Mouse (Mus musculus) embryonic facial prominence, embryonic 12.5 days (tissue): ENCODE data around the gene Ggn. TPM values are rescaled to one million over a fixed set of nuclear protein-coding genes. Genes with fewer than 3 reads are reported as not detected.
"Not testable (repeated sequence)": the region's sequence is repeated elsewhere in the genome, so short reads cannot be mapped to it uniquely, and the experiment has no call there.

Experiments
- ATAC-seq: fragments of 200-750 bp; cut with Nextera tagmentation; 2 replicates; pipeline ENCODE4 v1.8.0; 2017; ENCODE audit not compliant: insufficient number of reproducible peaks, insufficient read depth, low FRiP score, low TSS enrichment
- H3K27ac ChIP-seq: fragments of 300-500 bp; sonication (generic); 2 replicates; pipeline ENCODE4 v1.5.1; 2016; ENCODE audit warnings: mild to moderate bottlenecking
- H3K27me3 ChIP-seq: fragments of 300-500 bp; sonication (generic); 2 replicates; pipeline ENCODE4 v1.6.1; 2016; ENCODE audit warnings: mild to moderate bottlenecking, moderate library complexity
- H3K36me3 ChIP-seq: fragments of 300-500 bp; sonication (generic); 2 replicates; pipeline ENCODE4 v1.6.1; 2016; ENCODE audit warnings: mild to moderate bottlenecking
- H3K4me1 ChIP-seq: fragments of 300-500 bp; sonication (generic); 2 replicates; pipeline ENCODE4 v1.6.1; 2016
- H3K4me2 ChIP-seq: fragments of 300-500 bp; sonication (generic); replicated peaks from 2 replicates; pipeline ENCODE4 v1.6.1; 2016; ENCODE audit warnings: mild to moderate bottlenecking, moderate library complexity
- H3K4me3 ChIP-seq: fragments of 300-500 bp; sonication (generic); 2 replicates; pipeline ENCODE4 v1.5.1; 2016; ENCODE audit warnings: mild to moderate bottlenecking
- H3K9ac ChIP-seq: fragments of 300-500 bp; sonication (generic); 2 replicates; pipeline ENCODE4 v1.6.1; 2016; ENCODE audit warnings: mild to moderate bottlenecking, moderate library complexity
- H3K9me3 ChIP-seq: fragments of 300-500 bp; sonication (generic); 2 replicates; pipeline ENCODE4 v1.6.1; 2016; ENCODE audit warnings: mild to moderate bottlenecking, moderate library complexity
- WGBS: fragments of 180-500 bp; shearing (Covaris S2); methylation state at CpG from one replicate; pipeline ENCODE4 v1.1.7; 2016; 5-methylcytosine and 5-hydroxymethylcytosine counted together
- polyA plus RNA-seq: library from polyadenylated mRNA; unstranded; fragments of >200 nt; fragmentation: Nextera tagmentation; extraction: Ambion mirVana; gene quantifications from 2 replicates; pipeline ENCODE4 v1.2.1, GENCODE M21; 2016

Gene Ggn
- polyA plus RNA-seq, result 0.59 and 0.78 TPM in 2 replicates

DNA sequence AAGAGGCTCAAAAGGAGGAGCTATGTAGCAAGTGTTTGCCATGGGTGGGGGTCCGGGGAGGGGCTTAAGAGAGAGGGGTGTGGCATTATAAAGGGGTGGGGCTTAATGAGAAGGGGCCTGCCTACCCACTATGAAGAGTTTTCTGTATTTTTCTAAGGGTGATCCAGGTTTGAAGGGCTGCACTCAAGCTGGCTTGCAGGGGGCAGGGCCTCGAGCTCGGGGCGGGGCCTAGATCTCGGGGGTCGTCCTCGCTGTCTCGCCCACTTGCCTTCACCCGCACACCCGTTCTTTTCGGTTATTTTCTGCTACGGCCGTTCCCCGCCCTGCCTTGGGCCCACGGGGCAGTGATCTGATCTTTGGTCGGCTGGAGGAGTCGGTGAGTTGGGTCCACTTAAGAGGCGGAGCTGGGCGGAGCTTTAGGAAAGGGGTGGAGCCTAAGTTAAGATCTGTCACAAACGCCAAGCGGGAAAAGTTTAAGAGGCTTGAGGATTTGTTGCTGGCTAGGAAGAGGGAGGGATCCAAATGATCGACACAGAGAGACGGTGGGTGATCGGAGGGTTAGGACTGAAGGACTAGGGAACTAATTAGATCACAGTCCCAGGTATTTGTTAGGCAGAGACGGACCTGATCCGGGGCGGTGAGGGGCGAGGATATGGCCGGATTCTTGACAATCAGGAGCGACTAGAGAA, at the start of gene Ggn, which contains the start of gene Spred3:
Gene Ggn (plus strand): TSS at position 145 of the 689 bp plus-strand sequence.
Gene Spred3 (minus strand): TSS at position 346 of the 689 bp plus-strand sequence.
- WGBS, result 2% methylated on average over 30 of the region's 30 CpGs
- Histone ChIP-seq H3K4me2 (peak within 1 kb of the TSS; percentile 83), H3K4me3 (peak within 1 kb of the TSS; percentile 73), H3K27ac (peak within 1 kb of the TSS; percentile 80), H3K36me3 (peaks cover 26% of the 10 kb centered on the region), H3K9ac (peak within 1 kb of the TSS; percentile 59), H3K4me1 (peaks cover 29% of the 10 kb centered on the region), H3K9me3 (no peaks in the 10 kb centered on the region), H3K27me3 (peaks cover 52% of the 10 kb centered on the region)
- ATAC-seq, result peak; percentile 48

DNA sequence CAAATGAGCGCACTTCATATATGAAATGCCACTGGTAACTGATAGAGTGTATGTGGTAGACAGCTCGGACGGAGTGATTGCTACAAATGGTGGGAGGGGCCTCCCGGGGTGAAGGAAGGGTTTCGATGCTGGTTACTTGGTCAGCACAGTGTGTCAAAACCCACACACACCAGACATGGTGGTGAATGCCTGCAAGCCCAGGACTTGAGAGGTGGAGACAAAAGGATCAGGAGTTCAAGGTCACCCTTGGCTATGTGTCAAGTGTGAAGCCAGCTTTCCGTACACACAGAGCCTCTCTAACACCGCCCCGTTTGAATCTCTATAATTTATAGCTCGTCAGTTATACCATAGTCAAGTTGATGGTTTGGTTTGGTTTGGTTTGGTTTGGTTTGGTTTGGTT, 47.2 kb upstream of the Ggn start:
- Histone ChIP-seq H3K27me3 (0 out of 2 replicates have a peak, but pooled peaks cover 2% of the 10 kb centered on the region), H3K27ac (no peak overlapping the region), H3K4me2 (no peak overlapping the region), H3K9ac (no peak overlapping the region), H3K4me3 (no peak overlapping the region), H3K9me3 (no peaks in the 10 kb centered on the region), H3K36me3 (no peaks in the 10 kb centered on the region), H3K4me1 (peaks cover 10% of the 10 kb centered on the region; the same call in 1 of the 2 replicates)
- 88% methylated on average over 9 of the region's 9 CpGs for WGBS
- ATAC-seq, result no peak

DNA sequence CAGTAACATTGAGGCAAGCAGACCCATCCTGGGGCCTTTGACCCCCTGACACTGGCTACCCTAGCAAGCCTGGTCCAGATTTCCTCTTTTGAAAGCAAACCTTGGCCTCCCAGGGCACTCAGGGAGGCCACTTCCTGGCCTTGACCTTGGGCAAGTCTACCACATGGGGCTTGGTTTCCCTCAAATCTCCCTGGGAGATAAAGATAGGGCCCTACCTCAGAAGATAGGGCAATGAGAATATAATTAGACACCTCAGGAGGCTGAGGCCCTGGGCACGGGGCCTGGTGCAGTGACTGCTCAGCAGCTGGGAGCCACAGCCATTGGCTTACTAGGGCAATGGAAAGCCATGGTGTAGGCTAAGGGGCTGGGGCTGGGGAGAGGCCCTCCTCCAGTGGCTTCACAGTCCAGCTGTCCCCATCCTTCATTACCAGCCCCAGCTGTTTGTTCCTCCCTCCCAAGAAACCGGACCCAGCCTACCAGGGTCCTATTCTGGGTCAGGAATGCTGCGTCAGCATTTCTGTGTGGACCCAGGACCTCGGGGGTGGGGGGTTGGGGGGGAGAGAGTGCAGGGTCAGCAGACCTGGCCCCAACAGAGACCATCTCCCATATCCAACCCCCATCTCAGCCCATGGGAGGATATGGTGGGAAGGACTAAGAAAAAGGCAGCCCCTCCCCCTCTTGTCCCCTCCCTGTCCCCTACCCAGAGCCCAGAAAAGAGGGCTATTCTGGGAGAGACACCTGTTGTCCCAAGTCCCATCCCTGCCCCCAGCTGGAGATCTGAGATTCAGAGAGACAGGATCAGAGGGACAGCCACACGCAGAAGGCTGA, 46.3 kb upstream of the Ggn start:
- ATAC-seq, result peak; percentile 83
- WGBS, result 50% methylated on average over 5 of the region's 5 CpGs
- H3K9me3 ChIP-seq, result no peaks in the 10 kb centered on the region
- H3K27ac ChIP-seq, result no peak overlapping the region
- no peaks in the 10 kb centered on the region for H3K36me3 ChIP-seq
- H3K9ac ChIP-seq, result no peak overlapping the region; the same call in 1 of the 2 replicates
- H3K4me2 ChIP-seq, result peak overlapping the region; percentile 82
- peaks cover 10% of the 10 kb centered on the region; the same call in 1 of the 2 replicates for H3K4me1 ChIP-seq
- H3K27me3 ChIP-seq, result 0 out of 2 replicates have a peak, but pooled peaks cover 2% of the 10 kb centered on the region
- 0 out of 2 replicates have a peak overlapping the region, but pooled peaks have one; percentile 47 for H3K4me3 ChIP-seq

DNA sequence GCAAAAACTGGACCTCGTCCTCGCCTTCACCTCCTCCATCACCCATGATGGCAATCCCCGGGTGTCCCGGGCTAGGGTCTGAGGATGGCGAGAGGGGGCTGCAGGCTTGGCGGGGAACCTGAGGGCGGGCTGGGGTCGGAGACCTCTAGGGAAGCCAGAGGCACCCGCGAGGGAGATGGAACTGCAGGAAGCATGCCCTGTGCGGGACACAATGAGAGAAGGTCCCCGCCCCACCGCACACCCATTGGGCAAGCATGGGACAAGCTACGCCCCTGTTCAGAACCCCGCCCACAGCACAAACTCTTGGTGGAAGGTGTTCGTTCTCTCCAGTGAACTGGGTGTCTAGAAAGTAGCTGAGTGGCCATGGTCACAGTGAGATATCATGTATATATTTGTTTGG, 45.0 kb upstream of the Ggn start, which contains the start of gene Ryr1:
Gene Ryr1 (minus strand): TSS at position 210 of the 400 bp plus-strand sequence.
- under 1% methylated on average over 16 of the region's 16 CpGs for WGBS
- no peaks in the 10 kb centered on the region for H3K36me3 ChIP-seq
- peak; percentile 83 for ATAC-seq
- H3K9ac ChIP-seq, result peak within 1 kb of the TSS; percentile 56
- H3K27me3 ChIP-seq, result 0 out of 2 replicates have a peak, but pooled peaks cover 2% of the 10 kb centered on the region
- H3K9me3 ChIP-seq, result no peaks in the 10 kb centered on the region
- peaks cover 10% of the 10 kb centered on the region; the same call in 1 of the 2 replicates for H3K4me1 ChIP-seq
- peak within 1 kb of the TSS; percentile 47 for H3K4me3 ChIP-seq
- H3K4me2 ChIP-seq, result peak within 1 kb of the TSS; percentile 82
- no peak within 1 kb of the TSS for H3K27ac ChIP-seq

DNA sequence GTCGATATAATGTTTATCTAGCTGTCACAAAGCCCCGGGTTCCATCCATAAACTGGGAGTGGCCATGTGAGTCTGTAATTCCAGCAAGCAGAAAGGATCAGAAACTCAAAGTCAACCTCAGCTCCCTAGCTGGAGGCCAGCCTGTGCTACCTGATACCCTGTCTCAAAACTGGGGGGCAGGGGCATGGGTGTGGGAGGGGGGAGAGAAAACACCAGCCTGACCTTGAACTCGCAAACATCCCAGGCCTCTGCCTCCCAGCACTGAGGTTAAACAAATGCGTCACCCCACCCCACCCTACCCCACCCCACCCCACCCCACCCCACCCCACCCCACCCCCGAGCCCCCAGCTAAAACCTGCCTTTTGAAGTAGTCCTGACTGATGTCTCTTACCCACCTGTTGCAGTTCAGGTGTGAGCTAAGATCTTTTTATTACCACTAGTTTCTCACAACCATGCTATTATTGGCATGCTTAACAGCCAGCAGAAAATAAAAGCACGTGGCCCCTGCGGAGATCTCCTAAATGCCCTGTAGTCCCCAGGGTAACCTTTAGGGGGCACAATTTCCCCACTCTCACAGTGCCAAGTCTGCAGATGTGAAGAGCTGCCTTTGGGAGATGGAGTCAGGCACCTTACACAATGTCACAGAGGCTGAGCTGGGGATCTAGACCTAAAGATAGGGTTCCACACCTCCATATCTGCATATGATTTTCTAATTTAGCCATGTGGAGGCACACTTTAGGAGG, 43.7 kb upstream of the Ggn start:
- WGBS, result 25% methylated on average over 7 of the region's 7 CpGs
- no peak for ATAC-seq
- Histone ChIP-seq H3K36me3 (no peaks in the 10 kb centered on the region), H3K9me3 (no peaks in the 10 kb centered on the region), H3K4me3 (no peak overlapping the region), H3K4me2 (no peak overlapping the region), H3K9ac (no peak overlapping the region), H3K27me3 (0 out of 2 replicates have a peak, but pooled peaks cover 2% of the 10 kb centered on the region), H3K27ac (no peak overlapping the region), H3K4me1 (peaks cover 10% of the 10 kb centered on the region; the same call in 1 of the 2 replicates)

DNA sequence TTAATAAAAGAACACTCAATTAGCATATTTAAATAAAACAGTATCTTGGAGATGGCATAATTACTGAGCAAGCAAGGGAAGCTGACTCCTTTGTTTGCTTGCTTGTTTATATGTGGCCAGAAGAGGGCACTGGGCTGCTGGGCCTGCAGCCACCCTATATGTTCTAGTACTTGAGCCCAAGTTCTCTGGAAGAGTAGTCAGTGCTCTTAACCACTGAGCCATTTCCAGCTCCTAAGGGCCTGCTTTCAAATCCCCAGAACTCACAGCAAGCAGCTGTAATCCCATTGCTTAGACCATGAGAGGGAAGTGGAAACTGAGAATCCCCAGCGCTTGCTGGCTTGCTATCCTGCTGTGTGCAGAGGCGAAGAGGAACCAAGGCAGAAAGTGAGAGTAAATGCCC, 41.3 kb upstream of the Ggn start:
- no peaks in the 10 kb centered on the region for H3K9me3 ChIP-seq
- no peak overlapping the region for H3K4me2 ChIP-seq
- no peak overlapping the region for H3K27ac ChIP-seq
- WGBS, result 45% methylated on average over 2 of the region's 2 CpGs
- H3K9ac ChIP-seq, result no peak overlapping the region
- H3K4me3 ChIP-seq, result no peak overlapping the region
- ATAC-seq, result no peak
- H3K27me3 ChIP-seq, result 0 out of 2 replicates have a peak, but pooled peaks cover 2% of the 10 kb centered on the region
- no peaks in the 10 kb centered on the region for H3K36me3 ChIP-seq
- peaks cover 10% of the 10 kb centered on the region; the same call in 1 of the 2 replicates for H3K4me1 ChIP-seq

DNA sequence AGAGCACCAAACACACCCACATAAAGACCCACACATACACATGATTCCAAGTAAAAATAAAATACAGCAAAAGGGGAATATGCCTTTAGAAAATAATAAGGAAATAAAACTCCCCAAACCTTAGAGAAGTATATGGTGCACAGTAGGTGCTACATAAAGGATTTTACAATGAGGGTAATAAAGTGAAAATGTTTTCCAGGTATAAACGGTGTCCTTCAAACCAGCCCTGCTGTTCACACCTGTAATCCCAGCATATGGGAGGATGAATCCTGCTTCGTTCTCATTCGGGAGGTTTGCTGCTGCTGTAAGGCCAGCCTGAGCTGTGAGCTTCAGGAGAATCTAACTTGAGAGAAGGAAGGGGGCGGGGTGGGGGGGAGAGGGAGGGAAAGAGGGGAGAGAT, 35.8 kb upstream of the Ggn start:
- peaks cover 8% of the 10 kb centered on the region; the same call in 1 of the 2 replicates for H3K4me1 ChIP-seq
- H3K4me2 ChIP-seq, result peak overlapping the region; percentile 74
- H3K27ac ChIP-seq, result no peak overlapping the region
- H3K36me3 ChIP-seq, result no peaks in the 10 kb centered on the region
- peak overlapping the region; percentile 34 for H3K4me3 ChIP-seq
- no peaks in the 10 kb centered on the region; the same call in 1 of the 2 replicates for H3K27me3 ChIP-seq
- peak overlapping the region; percentile 56 for H3K9ac ChIP-seq
- no peak for ATAC-seq
- H3K9me3 ChIP-seq, result no peaks in the 10 kb centered on the region
- 6% methylated on average over 3 of the region's 4 CpGs for WGBS

DNA sequence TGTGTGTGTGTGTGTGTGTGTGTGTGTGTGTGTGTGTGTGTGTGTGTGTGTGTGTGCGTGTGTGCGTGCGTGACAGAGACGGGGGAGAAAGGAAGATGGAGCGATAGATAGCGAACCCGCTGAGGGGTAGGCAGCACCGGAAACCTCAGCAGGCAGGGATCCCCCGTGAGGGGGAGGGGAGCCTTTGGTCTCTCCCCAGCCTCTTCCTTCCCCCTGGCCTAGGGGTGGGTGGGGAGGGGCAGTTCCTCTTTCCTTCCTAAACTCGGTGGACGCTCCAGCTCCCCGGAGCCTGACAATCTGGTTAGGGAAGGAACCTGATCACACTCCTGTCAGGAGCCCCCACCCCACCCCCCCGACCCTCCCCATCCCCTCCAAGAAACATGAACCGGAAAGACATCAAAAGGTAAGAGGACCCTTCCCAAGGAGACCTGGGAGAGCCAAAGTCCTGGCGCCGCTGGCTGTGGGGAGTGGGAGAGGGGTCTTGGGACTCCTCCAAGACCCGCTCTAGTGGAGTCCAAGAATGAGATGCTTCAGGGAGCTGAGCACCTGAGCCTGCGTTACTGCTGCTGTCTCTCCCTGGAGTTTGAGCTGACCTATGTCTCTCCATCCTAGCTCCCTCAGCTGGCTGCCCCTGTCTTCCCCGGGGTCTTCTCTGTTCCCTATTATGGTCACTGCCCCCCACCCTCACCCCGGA, 35.2 kb upstream of the Ggn start, which contains the start of gene Rasgrp4:
Gene Rasgrp4 (plus strand): TSS at position 159 of the 694 bp plus-strand sequence.
- Histone ChIP-seq H3K36me3 (no peaks in the 10 kb centered on the region), H3K27me3 (no peaks in the 10 kb centered on the region; the same call in 1 of the 2 replicates), H3K4me1 (peaks cover 8% of the 10 kb centered on the region; the same call in 1 of the 2 replicates), H3K4me3 (peak within 1 kb of the TSS; percentile 34), H3K4me2 (peak within 1 kb of the TSS; percentile 74), H3K9me3 (no peaks in the 10 kb centered on the region), H3K9ac (peak within 1 kb of the TSS; percentile 56), H3K27ac (no peak within 1 kb of the TSS)
- WGBS, result 2% methylated on average over 14 of the region's 20 CpGs
- ATAC-seq, result peak; percentile 67

DNA sequence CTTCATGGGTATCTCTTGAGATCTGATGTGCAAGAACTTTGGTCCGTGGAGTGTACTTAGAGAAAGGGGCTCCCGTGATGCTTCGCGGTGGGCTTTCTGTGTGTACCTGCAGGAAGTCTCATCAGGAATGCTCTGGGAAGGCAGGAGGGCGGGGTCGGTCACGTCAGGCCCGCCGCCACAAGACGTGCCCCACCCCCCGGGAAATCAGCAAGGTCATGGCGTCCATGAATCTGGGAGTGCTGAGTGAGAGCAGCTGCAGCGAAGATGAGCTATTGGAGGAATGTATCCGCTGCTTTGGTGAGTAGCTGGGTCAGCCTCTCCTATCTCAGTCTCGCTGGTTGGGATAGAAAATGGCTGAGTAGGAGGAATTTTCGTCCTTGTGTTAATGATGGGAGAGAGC, 32.6 kb upstream of the Ggn start:
- no peaks in the 10 kb centered on the region for H3K36me3 ChIP-seq
- no peak for ATAC-seq
- H3K9ac ChIP-seq, result no peak overlapping the region
- H3K4me2 ChIP-seq, result no peak overlapping the region
- 41% methylated on average over 16 of the region's 16 CpGs for WGBS
- no peaks in the 10 kb centered on the region; the same call in 1 of the 2 replicates for H3K27me3 ChIP-seq
- peaks cover 8% of the 10 kb centered on the region; the same call in 1 of the 2 replicates for H3K4me1 ChIP-seq
- H3K4me3 ChIP-seq, result no peak overlapping the region
- no peaks in the 10 kb centered on the region for H3K9me3 ChIP-seq
- H3K27ac ChIP-seq, result no peak overlapping the region

DNA sequence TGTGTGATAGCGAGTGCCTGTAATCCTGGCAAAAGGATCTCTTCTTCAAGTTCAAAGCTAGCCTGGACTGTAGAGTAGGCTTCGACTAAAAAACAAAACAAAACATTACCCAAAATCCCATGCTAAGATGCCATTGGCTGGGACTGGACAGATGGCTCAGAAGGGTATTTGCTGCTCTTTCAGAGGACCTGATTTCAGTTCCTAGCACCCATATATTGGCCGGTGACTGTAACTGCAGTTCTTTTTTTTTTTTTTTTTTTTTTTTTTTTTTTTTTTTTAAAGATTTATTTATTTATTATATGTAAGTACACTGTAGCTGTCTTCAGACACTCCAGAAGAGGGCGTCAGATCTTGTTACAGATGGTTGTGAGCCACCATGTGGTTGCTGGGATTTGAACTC, 30.8 kb upstream of the Ggn start:
- H3K4me3 ChIP-seq, ATAC-seq, H3K9ac ChIP-seq, H3K36me3 ChIP-seq, H3K27ac ChIP-seq, H3K4me1 ChIP-seq, H3K9me3 ChIP-seq, H3K27me3 ChIP-seq, H3K4me2 ChIP-seq: not testable (repeated sequence)
- 92% methylated on average over 3 of the region's 4 CpGs for WGBS
